Mouse (Mus musculus) lung, embryonic 14.5 days (tissue): Measurements from ENCODE around the gene Abtb2. TPM values are rescaled to one million over a fixed set of nuclear protein-coding genes. Genes with fewer than 3 reads are reported as not detected.

Experiments used
- ATAC-seq: fragments of 200-750 bp; cut with Nextera tagmentation; 2 replicates; pipeline ENCODE4 v1.8.0; 2017; ENCODE audit warnings: mild to moderate bottlenecking, moderate TSS enrichment, moderate library complexity; ENCODE audit not compliant: insufficient read depth
- DNase-seq: peaks from one replicate; pipeline ENCODE4 v3.0.0-alpha.2; 2015
- H3K27ac ChIP-seq: fragments of 300-500 bp; sonication (generic); 2 replicates; pipeline ENCODE4 v1.5.1; 2014; ENCODE audit warnings: low read depth, mild to moderate bottlenecking, moderate library complexity
- H3K27me3 ChIP-seq: fragments of 300-500 bp; sonication (generic); 2 replicates; pipeline ENCODE4 v1.6.1; 2014; ENCODE audit warnings: low read length, control low read depth; ENCODE audit not compliant: insufficient read depth
- H3K36me3 ChIP-seq: fragments of 300-500 bp; sonication (generic); 2 replicates; pipeline ENCODE4 v1.6.1; 2014; ENCODE audit warnings: control low read depth; ENCODE audit not compliant: insufficient read depth
- H3K4me1 ChIP-seq: fragments of 300-500 bp; sonication (generic); 2 replicates; pipeline ENCODE4 v1.6.1; 2014; ENCODE audit warnings: antibody characterized with exemption, control low read depth; ENCODE audit not compliant: insufficient read depth
- H3K4me2 ChIP-seq: fragments of 300-500 bp; sonication (generic); 2 replicates; pipeline ENCODE4 v1.6.1; 2014; ENCODE audit warnings: mild to moderate bottlenecking
- H3K4me3 ChIP-seq: fragments of 300-500 bp; sonication (generic); 2 replicates; pipeline ENCODE4 v1.5.1; 2014; ENCODE audit warnings: low read depth, low read length
- H3K9ac ChIP-seq: fragments of 300-500 bp; sonication (generic); 2 replicates; pipeline ENCODE4 v1.6.1; 2014
- H3K9me3 ChIP-seq: fragments of 300-500 bp; sonication (generic); 2 replicates; pipeline ENCODE4 v1.6.1; 2016; ENCODE audit warnings: low read depth, low read length, control low read depth
- CTCF ChIP-seq: IDR thresholded peaks from 2 replicates; pipeline ENCODE4 v1.5.1; 2016; ENCODE audit warnings: antibody characterized with exemption, low read depth
- WGBS: fragments of 180-500 bp; shearing (Covaris S2); extraction: QIAGEN DNeasy Blood & Tissue Kit; methylation state at CpG from one replicate; pipeline ENCODE4 v1.1.7; 2014; 5-methylcytosine and 5-hydroxymethylcytosine counted together
- polyA plus RNA-seq: library from polyadenylated mRNA; unstranded; fragments of >200 nt; fragmentation: Nextera tagmentation; extraction: Ambion mirVana; gene quantifications from 2 replicates; pipeline ENCODE4 v1.2.1, GENCODE M21; 2014

The Abtb2 gene
- polyA plus RNA-seq, 1 experiment from 2014 or later, result 8.0 TPM

GRCm38 (mm10) chr2:103603869-103604268 lies 37.8 kb downstream of the Abtb2 start:
- DNase-seq, result no peak
- Histone ChIP-seq H3K27ac (no peak overlapping the region), H3K9ac (no peak overlapping the region), H3K36me3 (no peaks in the 10 kb centered on the region), H3K4me3 (no peak overlapping the region), H3K9me3 (no peaks in the 10 kb centered on the region), H3K4me2 (no peak overlapping the region), H3K4me1 (peaks cover 7% of the 10 kb centered on the region), H3K27me3 (no peaks in the 10 kb centered on the region)
- TF ChIP-seq CTCF, result no peak
- no peak for ATAC-seq
- 32% methylated on average over 1 of the region's 1 CpGs for WGBS

- no peak overlapping the region for H3K27ac ChIP-seq
- DNase-seq (no peak), ATAC-seq (no peak)
- H3K27me3 ChIP-seq, result no peaks in the 10 kb centered on the region
- no peaks in the 10 kb centered on the region for H3K36me3 ChIP-seq
- no peak overlapping the region for H3K4me3 ChIP-seq
- H3K4me2 ChIP-seq, result no peak overlapping the region
- TF ChIP-seq CTCF, result no peak
- 84% methylated on average over 4 of the region's 4 CpGs for WGBS
- H3K4me1 ChIP-seq, result peaks cover 6% of the 10 kb centered on the region
- H3K9me3 ChIP-seq, result no peaks in the 10 kb centered on the region
- no peak overlapping the region for H3K9ac ChIP-seq
Measured at GRCm38 (mm10) chr2:103605805-103606498, 39.8 kb downstream of the Abtb2 start.

- Histone ChIP-seq H3K9ac (no peak overlapping the region), H3K9me3 (no peaks in the 10 kb centered on the region), H3K27me3 (no peaks in the 10 kb centered on the region), H3K27ac (no peak overlapping the region), H3K4me3 (no peak overlapping the region), H3K4me1 (peaks cover 6% of the 10 kb centered on the region), H3K4me2 (no peak overlapping the region), H3K36me3 (no peaks in the 10 kb centered on the region)
- ATAC-seq (peak; percentile 77; the same call in 1 of the 2 replicates), DNase-seq (peak; percentile 65)
- TF ChIP-seq CTCF, result no peak
- WGBS, result 54% methylated on average over 10 of the region's 10 CpGs
Measured at GRCm38 (mm10) chr2:103607926-103608325, 41.8 kb downstream of the Abtb2 start.

- DNase-seq (no peak), ATAC-seq (no peak)
- H3K9ac ChIP-seq, result no peak overlapping the region
- H3K4me3 ChIP-seq, result no peak overlapping the region
- no peaks in the 10 kb centered on the region for H3K27me3 ChIP-seq
- TF ChIP-seq CTCF, result no peak
- peaks cover 6% of the 10 kb centered on the region for H3K4me1 ChIP-seq
- no peaks in the 10 kb centered on the region for H3K9me3 ChIP-seq
- 42% methylated on average over 1 of the region's 1 CpGs for WGBS
- no peak overlapping the region; the same call in 1 of the 2 replicates for H3K27ac ChIP-seq
- H3K36me3 ChIP-seq, result no peaks in the 10 kb centered on the region
- no peak overlapping the region for H3K4me2 ChIP-seq
Measured at GRCm38 (mm10) chr2:103608947-103609346, 42.8 kb downstream of the Abtb2 start.

GRCm38 (mm10) chr2:103609499-103609898 lies 43.4 kb downstream of the Abtb2 start:
- TF ChIP-seq CTCF, result no peak
- H3K9me3 ChIP-seq, result no peaks in the 10 kb centered on the region
- peaks cover 6% of the 10 kb centered on the region for H3K4me1 ChIP-seq
- H3K4me3 ChIP-seq, result no peak overlapping the region
- no peaks in the 10 kb centered on the region for H3K27me3 ChIP-seq
- H3K27ac ChIP-seq, result no peak overlapping the region
- no peak overlapping the region for H3K4me2 ChIP-seq
- no peak overlapping the region for H3K9ac ChIP-seq
- H3K36me3 ChIP-seq, result no peaks in the 10 kb centered on the region
- no peak for DNase-seq
- WGBS, result 58% methylated on average over 3 of the region's 3 CpGs
- ATAC-seq, result no peak

- H3K9ac ChIP-seq, result no peak overlapping the region
Measured at GRCm38 (mm10) chr2:103610831-103611535, 44.9 kb downstream of the Abtb2 start.

GRCm38 (mm10) chr2:103613865-103614264 lies 47.8 kb downstream of the Abtb2 start:
- WGBS, result 63% methylated on average over 3 of the region's 3 CpGs

More at GRCm38 (mm10) chr2:103610831-103611535, 44.9 kb downstream of the Abtb2 start:
- no peak for ATAC-seq
- no peak overlapping the region for H3K4me2 ChIP-seq
- TF ChIP-seq CTCF, result no peak
- no peaks in the 10 kb centered on the region for H3K36me3 ChIP-seq
- peaks cover 6% of the 10 kb centered on the region for H3K4me1 ChIP-seq
- H3K4me3 ChIP-seq, result no peak overlapping the region
- WGBS, result 88% methylated on average over 8 of the region's 8 CpGs
- no peaks in the 10 kb centered on the region for H3K9me3 ChIP-seq
- no peaks in the 10 kb centered on the region for H3K27me3 ChIP-seq
- DNase-seq, result no peak
- no peak overlapping the region for H3K27ac ChIP-seq

More at GRCm38 (mm10) chr2:103613865-103614264, 47.8 kb downstream of the Abtb2 start:
- no peak overlapping the region for H3K27ac ChIP-seq
- H3K4me1 ChIP-seq, result peaks cover 4% of the 10 kb centered on the region
- no peaks in the 10 kb centered on the region for H3K36me3 ChIP-seq
- no peak overlapping the region for H3K9ac ChIP-seq
- H3K27me3 ChIP-seq, result no peaks in the 10 kb centered on the region
- no peaks in the 10 kb centered on the region for H3K9me3 ChIP-seq
- H3K4me3 ChIP-seq, result no peak overlapping the region
- ATAC-seq (no peak), DNase-seq (no peak)
- no peak for TF ChIP-seq CTCF
- no peak overlapping the region for H3K4me2 ChIP-seq
